Mouse (Mus musculus) small intestine, adult 2 months (tissue): ENCODE data around the gene Foxb2. TPM values are rescaled to one million over a fixed set of nuclear protein-coding genes. Genes with fewer than 3 reads are reported as not detected.
A peak's percentile ranks its signal among the peaks of the same experiment; 100 is the strongest.

Source experiments
- H3K27ac ChIP-seq: fragments of 200-500 bp; 2 replicates; pipeline ENCODE4 v1.5.1; 2012; ENCODE audit warnings: low read depth, low read length, control low read depth, inconsistent platforms; ENCODE audit not compliant: insufficient read depth
- H3K27me3 ChIP-seq: fragments of 200-500 bp; 2 replicates; pipeline ENCODE4 v1.6.1; 2012; ENCODE audit warnings: mild to moderate bottlenecking, moderate library complexity, low read length, inconsistent platforms; ENCODE audit not compliant: control insufficient read depth, insufficient read depth
- H3K36me3 ChIP-seq: fragments of 200-500 bp; 2 replicates; pipeline ENCODE4 v1.6.1; 2012; ENCODE audit warnings: mild to moderate bottlenecking, low read length, control low read depth, inconsistent platforms; ENCODE audit not compliant: control insufficient read depth, insufficient read depth
- H3K4me1 ChIP-seq: fragments of 200-500 bp; 2 replicates; pipeline ENCODE4 v1.6.1; 2012; ENCODE audit warnings: low read length, inconsistent platforms, mixed read lengths; ENCODE audit not compliant: control insufficient read depth, insufficient read depth, insufficient read length
- H3K4me3 ChIP-seq: fragments of 200-500 bp; 2 replicates; pipeline ENCODE4 v1.5.1; 2012; ENCODE audit warnings: low read depth, mild to moderate bottlenecking, control low read depth, inconsistent platforms, low read length, moderate library complexity
- CTCF ChIP-seq: fragments of 200-500 bp; IDR thresholded peaks from 2 replicates; pipeline ENCODE4 v1.5.1; 2012; ENCODE audit warnings: low read depth, mild to moderate bottlenecking, control low read depth, inconsistent platforms, low read length, moderate library complexity, mixed read lengths; ENCODE audit not compliant: insufficient replicate concordance, insufficient read length; ENCODE audit errors: extremely low read depth
- POLR2A ChIP-seq: fragments of 200-500 bp; IDR thresholded peaks from 2 replicates; pipeline ENCODE4 v1.6.1; 2012; ENCODE audit warnings: low read depth, mild to moderate bottlenecking, control low read depth, inconsistent platforms, low read length, moderate library complexity
- WGBS: fragments of 180-500 bp; shearing (Covaris S2); methylation state at CpG from one replicate; pipeline ENCODE4 v1.1.7; 2018; 5-methylcytosine and 5-hydroxymethylcytosine counted together
- polyA plus RNA-seq: library from polyadenylated mRNA; depleted of rRNA; stranded (reverse); fragments of >200 nt; gene quantifications from 2 replicates; pipeline ENCODE4 v1.2.3, GENCODE M21; 2012; rRNA removed

The Foxb2 gene
- polyA plus RNA-seq, result not detected in 2 replicates

GRCm38 (mm10) chr19:16873221-16873861 is at the start of gene Foxb2:
TSS of gene Foxb2 (minus strand) at chr19:16873805.
- Histone ChIP-seq H3K27me3 (peaks cover 90% of the 10 kb centered on the region), H3K4me3 (peak within 1 kb of the TSS; percentile 36), H3K27ac (no peak within 1 kb of the TSS), H3K36me3 (no peaks in the 10 kb centered on the region), H3K4me1 (peaks cover 4% of the 10 kb centered on the region)
- TF ChIP-seq POLR2A (no peak), CTCF (no peak)
- 7% methylated on average over 39 of the region's 40 CpGs for WGBS

DNA sequence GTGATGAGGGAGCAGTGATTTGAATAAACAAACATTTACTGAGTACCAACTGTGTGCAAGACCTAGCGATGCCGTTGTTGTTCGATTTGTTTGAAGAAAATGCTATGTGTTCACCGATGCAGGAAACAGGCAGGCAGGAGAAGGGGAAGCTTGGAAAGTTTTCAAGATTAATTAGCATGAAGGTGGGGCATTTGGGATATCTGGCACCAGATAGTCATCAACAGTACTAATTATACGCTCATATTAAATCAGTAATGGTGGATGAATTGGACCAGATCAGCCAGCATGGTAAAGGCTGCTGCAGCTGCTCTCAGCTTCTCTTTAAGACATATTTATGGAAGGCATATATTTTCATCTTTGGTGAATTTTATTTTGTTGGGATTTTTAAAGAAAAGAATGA is 37.9 kb upstream of the Foxb2 start:
- no peak overlapping the region for H3K27ac ChIP-seq
- TF ChIP-seq CTCF, result no peak
- TF ChIP-seq POLR2A, result no peak
- WGBS, result 78% methylated on average over 5 of the region's 5 CpGs
- no peaks in the 10 kb centered on the region for H3K4me1 ChIP-seq
- no peak overlapping the region for H3K4me3 ChIP-seq
- no peaks in the 10 kb centered on the region for H3K27me3 ChIP-seq
- H3K36me3 ChIP-seq, result no peaks in the 10 kb centered on the region

DNA sequence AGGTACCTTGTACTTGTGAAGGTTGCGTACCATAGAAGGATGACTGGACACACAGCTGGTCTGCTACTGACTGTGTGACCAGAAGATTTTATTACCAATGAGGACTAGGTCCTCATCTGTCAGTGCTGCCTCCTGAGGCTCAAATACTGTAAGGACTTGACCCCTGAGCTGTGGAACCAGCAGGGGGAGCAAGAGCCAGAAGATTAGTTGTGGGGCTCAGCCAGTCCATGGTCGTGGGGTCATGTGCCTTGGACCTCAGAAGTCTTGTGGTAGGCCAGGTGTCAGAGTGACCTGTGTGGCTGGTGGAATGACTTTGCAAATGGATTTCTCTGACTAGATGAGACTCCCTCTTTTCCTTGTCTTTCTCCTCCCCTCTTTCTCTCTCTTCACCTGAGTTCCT is 29.5 kb upstream of the Foxb2 start:
- Histone ChIP-seq H3K27me3 (no peaks in the 10 kb centered on the region), H3K4me3 (no peak overlapping the region), H3K4me1 (no peaks in the 10 kb centered on the region), H3K36me3 (no peaks in the 10 kb centered on the region), H3K27ac (no peak overlapping the region)
- TF ChIP-seq CTCF, result no peak
- no peak for TF ChIP-seq POLR2A
- WGBS, result 54% methylated on average over 2 of the region's 2 CpGs

- no peaks in the 10 kb centered on the region for H3K27me3 ChIP-seq
- H3K4me1 ChIP-seq, result no peaks in the 10 kb centered on the region
- TF ChIP-seq POLR2A (no peak), CTCF (peak; percentile 10; the same call in 1 of the 2 replicates)
- H3K36me3 ChIP-seq, result no peaks in the 10 kb centered on the region
- WGBS, result 46% methylated on average over 10 of the region's 10 CpGs
- H3K27ac ChIP-seq, result no peak overlapping the region
- no peak overlapping the region for H3K4me3 ChIP-seq
Observed at GRCm38 (mm10) chr19:16899716-16900115, 26.1 kb upstream of the Foxb2 start.

DNA sequence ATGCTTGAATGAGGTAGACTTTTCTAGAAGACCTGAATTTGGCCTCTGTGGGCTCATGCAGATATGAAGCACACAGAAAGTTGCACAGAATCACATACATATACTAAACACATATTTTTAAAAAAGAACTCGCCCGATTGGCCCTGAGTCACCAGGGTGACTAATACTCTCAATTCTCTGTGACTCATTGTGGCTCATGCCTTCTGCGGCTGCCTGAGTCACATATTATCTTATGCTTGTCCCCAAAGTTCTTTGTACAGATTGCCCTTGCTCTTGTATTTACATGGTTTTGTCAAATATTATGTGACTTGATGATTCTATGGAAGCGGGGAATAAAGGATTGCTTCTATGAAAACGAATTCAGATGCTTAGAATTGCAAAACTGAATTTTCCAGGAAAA is 25.0 kb upstream of the Foxb2 start:
- Histone ChIP-seq H3K36me3 (no peaks in the 10 kb centered on the region), H3K27ac (no peak overlapping the region), H3K27me3 (no peaks in the 10 kb centered on the region), H3K4me1 (no peaks in the 10 kb centered on the region), H3K4me3 (no peak overlapping the region)
- 76% methylated on average over 5 of the region's 5 CpGs for WGBS
- TF ChIP-seq POLR2A (no peak), CTCF (no peak)

DNA sequence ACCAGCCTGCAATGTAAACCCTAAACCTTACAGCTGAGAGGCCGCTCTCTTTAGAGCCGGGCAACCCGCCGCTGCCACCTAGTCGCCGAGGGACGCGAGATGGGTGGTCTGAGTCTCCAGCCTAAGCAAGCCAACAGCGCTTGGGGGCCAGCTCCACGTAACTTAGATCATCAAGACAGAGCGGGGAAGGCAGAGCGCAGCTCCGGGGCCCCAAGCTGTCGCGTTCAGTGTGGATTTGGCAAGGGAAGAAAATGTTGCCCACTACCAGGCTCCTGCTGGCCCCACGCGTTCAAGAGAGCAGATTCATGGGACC is 2.8 kb upstream of the Foxb2 start:
- peaks cover 4% of the 10 kb centered on the region for H3K4me1 ChIP-seq
- no peak for TF ChIP-seq CTCF
- TF ChIP-seq POLR2A, result no peak

DNA sequence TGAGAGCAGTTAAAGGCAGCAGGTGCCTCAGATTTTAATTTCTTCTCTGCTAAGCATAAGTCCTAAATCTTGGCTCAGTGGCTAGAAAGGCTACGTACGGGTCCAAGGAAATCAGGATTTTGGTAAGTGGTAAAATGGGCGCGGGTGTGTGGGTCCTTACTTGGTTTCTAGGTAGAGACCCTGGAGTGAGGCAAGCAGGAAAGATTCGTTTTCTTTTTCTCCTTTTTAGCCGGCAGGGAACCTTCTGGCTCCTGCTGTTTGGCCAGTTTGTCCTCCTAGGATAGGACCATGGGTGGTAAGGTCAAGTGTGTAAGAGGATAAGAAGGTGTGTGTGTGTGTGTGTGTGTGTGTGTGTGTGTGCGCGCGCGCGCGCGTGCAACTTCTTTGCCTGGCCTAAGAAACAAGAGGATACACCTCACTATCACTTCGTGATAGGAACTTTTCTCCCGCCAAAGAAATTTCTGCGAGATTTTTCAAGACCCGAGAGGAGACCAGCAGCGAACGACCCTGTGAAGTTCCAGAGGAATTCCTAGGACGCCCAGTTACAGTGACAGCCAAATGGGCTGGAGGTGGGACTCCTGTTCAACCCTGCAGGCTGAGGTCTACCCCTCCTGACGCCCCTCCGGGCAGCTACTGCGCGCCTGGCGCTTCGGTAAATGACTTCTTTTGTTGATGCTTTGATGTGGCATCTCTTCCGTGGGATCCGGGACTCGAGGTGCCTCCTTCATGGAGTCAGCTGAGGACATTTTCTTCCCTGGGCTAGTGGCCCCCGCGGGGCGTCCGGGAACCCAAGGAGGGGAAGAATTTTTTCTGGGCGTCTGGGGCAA is 2.2 kb upstream of the Foxb2 start:
- no peaks in the 10 kb centered on the region for H3K36me3 ChIP-seq
- H3K27ac ChIP-seq, result no peak overlapping the region
- H3K4me1 ChIP-seq, result peaks cover 4% of the 10 kb centered on the region
- TF ChIP-seq CTCF (no peak), POLR2A (no peak)
- peaks cover 84% of the 10 kb centered on the region for H3K27me3 ChIP-seq
- WGBS, result 3% methylated on average over 34 of the region's 34 CpGs
- H3K4me3 ChIP-seq, result no peak overlapping the region

More for the DNA sequence above, 2.8 kb upstream of the Foxb2 start:
- 4% methylated on average over 17 of the region's 17 CpGs for WGBS
- Histone ChIP-seq H3K27ac (no peak overlapping the region), H3K36me3 (no peaks in the 10 kb centered on the region), H3K27me3 (peaks cover 78% of the 10 kb centered on the region), H3K4me3 (no peak overlapping the region)
